Mouse (Mus musculus) layer of hippocampus, adult 9-11 months (tissue): ENCODE measurements at regions not wholly inside any gene's neighbourhood (a gene's known extent, or its start where the extent isn't known, plus 50 kb on each side); places are given as distances from the start of the nearest gene placed in this dataset.

Source experiments
- DNase-seq: peaks from one replicate; pipeline ENCODE4 v3.0.0; 2022

- no peak for DNase-seq
Measured at GRCm38 (mm10) chr16:77444647-77445046, 157.2 kb downstream of the Gm11146 start.

DNA sequence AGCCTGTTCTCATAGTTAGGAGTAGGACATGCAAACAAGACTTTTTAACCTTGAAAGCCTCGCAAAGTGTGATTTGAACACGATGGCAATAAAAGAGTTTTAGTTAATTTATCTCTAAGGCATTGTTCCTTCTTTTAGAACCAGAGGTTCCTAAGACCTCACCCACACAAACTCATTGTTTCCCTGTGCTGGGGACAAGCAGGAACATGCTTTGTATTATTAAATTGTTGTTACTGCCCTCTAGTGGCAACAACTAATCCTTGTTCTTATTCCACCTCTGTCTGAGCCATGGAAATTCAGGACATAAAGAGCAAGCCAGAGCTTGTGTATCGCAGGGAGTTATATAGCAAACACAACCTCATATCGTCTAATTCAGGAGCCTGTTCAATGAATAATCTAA, 157.9 kb downstream of the Gm11146 start:
- peak; percentile 58 for DNase-seq

- DNase-seq: no peak
Measured at GRCm38 (mm10) chr16:77443318-77443717, 158.6 kb downstream of the Gm11146 start.

DNA sequence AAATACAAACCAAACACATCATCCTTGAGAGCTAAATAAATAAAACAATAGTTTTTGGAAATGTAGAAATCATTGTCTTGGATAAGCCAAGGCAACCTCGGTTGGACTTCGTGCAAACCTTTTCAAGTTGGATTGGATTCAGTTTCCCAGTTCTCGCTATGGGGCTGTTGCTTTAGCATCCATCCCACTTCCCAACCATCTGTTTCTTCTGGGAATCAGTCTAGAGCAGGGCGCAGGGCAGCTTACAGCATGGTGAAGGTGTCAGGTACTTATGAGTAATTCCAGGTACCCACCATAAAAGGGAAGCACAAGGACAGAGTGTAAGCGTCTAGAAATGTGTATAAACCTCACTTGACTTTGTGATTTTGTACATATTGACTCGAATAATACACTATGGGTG, 159.0 kb downstream of the Gm11146 start:
- no peak for DNase-seq

- no peak for DNase-seq
Measured at GRCm38 (mm10) chr16:77431345-77431744, 170.5 kb downstream of the Gm11146 start.

DNA sequence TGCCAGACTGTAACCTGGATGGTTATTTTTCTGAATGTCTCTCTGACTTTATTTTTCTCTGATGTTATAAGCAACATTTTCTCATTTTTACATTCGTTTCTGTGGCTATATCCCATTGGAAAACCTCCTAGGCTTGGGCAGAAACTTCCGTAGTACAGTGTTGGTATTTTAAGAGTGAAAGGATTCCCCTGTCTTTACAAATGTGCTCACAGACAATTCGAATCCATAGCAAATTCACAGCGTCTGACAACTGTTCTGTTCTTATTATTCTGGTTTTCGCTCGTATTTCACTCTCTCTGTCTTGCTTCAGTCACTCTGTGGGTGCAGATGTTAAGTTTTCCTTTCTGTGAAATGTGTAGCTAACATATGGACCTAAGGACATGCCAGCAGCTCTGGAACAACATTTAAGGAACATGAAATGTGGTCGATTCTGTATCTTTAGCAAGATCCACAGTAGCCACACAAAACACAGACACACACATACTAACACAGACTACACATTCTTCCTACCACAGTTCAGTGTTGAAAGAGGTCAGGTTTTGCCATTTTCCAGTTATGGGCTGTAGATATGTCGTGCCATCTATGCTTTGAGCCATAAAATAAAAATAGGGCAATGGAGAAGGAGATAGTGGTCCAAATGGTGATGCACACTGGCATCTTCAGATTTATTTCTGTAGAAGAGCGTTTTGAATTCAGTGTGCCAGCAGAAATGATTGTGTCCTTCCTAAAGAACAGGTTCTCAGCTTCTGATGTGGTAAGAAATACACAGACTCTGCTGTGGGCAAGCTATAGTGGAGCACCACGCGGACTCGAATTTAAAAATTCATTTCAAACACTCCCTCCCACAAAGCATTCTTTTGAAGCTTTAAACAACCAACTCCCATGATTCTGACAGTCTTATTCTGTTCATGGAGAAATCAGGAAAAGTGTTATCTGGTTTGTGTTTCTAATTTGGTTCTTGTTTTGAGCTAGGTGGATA, 179.2 kb downstream of the Gm11146 start:
- peak; percentile 25 for DNase-seq

DNA sequence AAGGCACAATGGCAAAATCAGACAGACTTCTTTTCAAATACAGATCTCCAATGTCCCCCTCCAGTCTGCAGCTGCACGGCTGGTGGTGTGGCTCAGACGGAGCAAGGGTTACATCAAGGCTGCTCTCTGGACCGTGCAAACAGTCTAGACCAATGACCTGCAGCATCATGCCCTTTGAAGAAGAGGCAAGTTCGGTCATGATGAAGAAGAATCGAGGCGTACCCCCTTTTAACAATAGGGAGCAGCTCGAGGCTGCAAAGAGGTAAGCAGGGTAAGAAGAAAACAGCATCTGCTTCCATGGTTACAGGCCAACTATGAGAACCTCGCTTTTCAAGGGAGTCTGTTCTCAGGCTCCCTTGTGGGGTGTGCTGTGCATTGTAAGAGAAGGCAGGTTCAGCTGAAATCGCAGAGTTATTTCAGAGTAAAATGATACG, 180.3 kb downstream of the Gm11146 start:
- DNase-seq: peak; percentile 49

DNA sequence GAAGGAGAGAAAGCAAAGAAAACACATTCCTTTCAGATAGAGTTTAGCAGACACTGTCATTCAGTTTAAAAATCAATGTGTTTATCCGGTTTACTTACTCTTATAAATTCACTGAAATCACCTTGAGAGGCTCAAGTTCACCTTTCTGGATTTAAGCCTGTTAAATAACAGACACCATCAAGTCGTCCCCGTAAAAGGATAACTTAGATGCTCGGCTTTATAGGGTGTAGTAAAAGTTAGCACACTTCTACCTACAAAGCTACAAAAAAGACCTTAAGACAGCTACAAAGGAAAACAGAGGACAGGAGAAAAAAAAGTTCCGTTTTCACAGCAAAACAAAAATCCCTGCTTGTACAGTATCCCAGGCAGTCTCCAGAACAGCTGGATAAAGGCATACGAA, 180.9 kb downstream of the Gm11146 start:
- no peak for DNase-seq

- DNase-seq: no peak
Measured at GRCm38 (mm10) chr16:77420136-77420860, 181.6 kb downstream of the Gm11146 start.

- no peak for DNase-seq
Measured at GRCm38 (mm10) chr16:77419116-77419735, 182.7 kb downstream of the Gm11146 start.

DNA sequence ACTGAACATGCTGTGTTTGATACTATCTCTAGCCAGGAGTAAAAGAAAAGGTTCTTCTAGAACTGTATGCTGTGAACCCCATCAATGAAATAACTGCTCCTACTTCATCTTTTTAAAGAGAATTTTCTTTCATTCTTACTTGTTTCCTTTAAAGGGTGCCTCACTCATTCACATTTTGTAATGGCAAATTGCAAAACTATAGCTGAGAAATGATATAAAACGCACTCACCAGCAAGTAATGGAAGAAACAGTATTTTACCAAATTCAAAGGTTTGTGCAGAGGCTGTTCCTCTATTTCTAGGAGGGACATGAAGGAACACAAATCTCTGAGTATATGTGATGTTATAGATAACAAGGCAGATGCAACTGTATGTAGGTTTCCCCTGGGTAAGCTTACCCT, 183.4 kb downstream of the Gm11146 start:
- DNase-seq: no peak

DNA sequence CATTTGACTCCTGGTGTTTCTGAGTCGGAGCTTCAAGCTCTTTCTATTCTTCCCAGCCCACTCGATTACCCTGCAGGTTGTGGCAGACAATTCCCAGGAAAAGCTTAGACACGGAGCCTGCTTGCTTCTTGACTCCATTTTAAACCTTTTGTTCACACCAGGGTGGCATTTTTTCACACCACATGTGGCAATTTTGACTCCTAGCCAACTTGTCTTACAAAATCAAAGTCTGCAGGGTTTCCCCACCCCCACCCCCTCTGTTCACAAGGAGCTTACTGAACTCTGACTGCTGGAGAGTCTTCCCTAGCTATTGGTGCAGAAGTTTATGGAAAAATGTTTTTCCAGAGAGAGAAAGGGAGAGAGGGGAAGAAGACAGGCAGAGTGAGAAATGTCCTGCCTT, 184.1 kb downstream of the Gm11146 start:
- peak; percentile 65 for DNase-seq

GRCm38 (mm10) chr16:77414562-77414961, 187.3 kb downstream of the Gm11146 start:
- no peak for DNase-seq

GRCm38 (mm10) chr16:77409168-77409567, 192.7 kb downstream of the Gm11146 start:
- no peak for DNase-seq

GRCm38 (mm10) chr16:77406999-77407398, 194.9 kb downstream of the Gm11146 start:
- no peak for DNase-seq

GRCm38 (mm10) chr16:77405859-77406258, 196.0 kb downstream of the Gm11146 start:
- no peak for DNase-seq

- DNase-seq: no peak
Measured at GRCm38 (mm10) chr16:77405181-77405818, 196.6 kb downstream of the Gm11146 start.

DNA sequence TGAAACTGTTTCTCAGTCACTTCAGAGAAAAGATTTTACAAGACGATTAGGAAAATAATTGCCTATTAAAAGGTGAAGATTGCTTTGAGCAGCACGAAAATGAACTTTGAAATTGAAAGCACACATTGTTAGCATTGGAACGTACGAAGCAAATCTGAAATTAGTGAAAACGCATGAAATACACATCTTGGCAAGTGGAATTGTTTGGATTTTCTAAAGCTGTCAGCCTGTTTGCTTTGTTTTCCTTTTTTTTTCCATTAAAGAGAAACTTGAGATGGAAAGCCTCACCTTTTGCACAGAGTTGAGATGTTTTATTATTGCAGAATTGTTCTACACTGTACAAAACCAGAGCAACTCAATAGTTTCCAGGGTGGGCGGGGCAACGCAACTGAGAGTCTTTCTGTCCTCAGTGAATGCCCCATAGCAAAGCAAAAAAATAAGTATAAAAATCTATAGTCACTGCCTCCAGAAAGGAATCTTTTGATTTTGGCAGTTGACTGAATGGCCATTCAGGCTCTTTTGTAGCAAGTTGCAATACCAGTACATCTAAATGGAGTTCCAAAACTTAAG, 199.1 kb downstream of the Gm11146 start:
- DNase-seq: no peak

- DNase-seq: no peak
Measured at GRCm38 (mm10) chr16:77401185-77401943, 200.5 kb downstream of the Gm11146 start.

DNA sequence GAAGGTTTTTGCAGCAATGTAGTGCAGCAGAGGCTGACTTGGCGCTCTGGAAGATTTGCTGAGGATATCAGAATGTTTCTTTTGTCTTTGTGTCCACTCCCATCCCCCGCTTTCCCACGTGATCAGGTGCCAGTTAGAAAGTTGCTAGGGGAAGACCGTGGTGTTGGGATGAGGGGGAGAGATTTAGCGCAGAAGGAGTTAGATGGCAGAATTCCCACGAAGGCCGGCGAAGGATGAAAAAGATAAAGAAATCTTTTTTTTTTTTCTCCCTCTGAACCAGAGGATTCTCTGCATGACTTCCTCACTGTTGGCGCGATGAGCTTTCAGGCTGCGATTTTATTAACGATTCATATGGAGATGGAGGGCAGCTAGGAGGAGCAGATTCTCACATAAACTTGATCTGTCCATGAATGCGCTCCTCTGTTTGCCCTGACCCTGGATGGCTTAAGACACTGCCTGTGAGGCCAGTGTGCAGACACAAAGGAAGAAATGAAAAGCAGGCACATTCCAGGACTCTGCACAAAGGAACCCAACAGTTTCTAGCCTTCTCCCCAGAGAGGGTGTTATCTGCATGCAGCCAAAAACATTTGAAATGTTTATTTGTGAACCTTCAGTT, 201.5 kb downstream of the Gm11146 start:
- peak; percentile 72 for DNase-seq

GRCm38 (mm10) chr16:77399846-77400275, 202.0 kb downstream of the Gm11146 start:
- no peak for DNase-seq
